Mouse (Mus musculus): ENCODE measurements around the gene Nrsn2. TPM values are rescaled to one million over a fixed set of nuclear protein-coding genes. Genes with fewer than 3 reads are reported as not detected.

Gene Nrsn2
- total and polyA plus RNA-seq, 3 experiments: not detected

GRCm38 (mm10) chr2:152412526-152413157 is 36.2 kb upstream of the Nrsn2 start:
- dilution Hi-C loops (cut with MboI; ENCODE audit: extremely low pct_ligation_motif_present, extremely low pct_unique_long_range_greater_than_20kb, low sequenced_read_pairs): no loop called here
- H3K4me3 ChIP-seq (replicated peaks in 1 of 3; ENCODE audit: low read depth in 2 of 3, low read length in 2 of 3, poor library complexity in 1 of 3): no peak overlapping the region
- H3K79me2 ChIP-seq (replicated peaks; ENCODE audit: control insufficient read depth, extremely low read depth, insufficient read depth, poor library complexity, severe bottlenecking): no peaks in the 10 kb centered on the region
- H3K27ac ChIP-seq (ENCODE audit: insufficient read depth, low read depth): no peak overlapping the region
- DNase-seq (ENCODE audit: extremely low read depth): no peak
- no peak overlapping the region for H3K4me2 ChIP-seq (ENCODE audit: insufficient read depth, low read depth, poor library complexity, severe bottlenecking)
- in situ Hi-C loops (cut with MboI; ENCODE audit: low pct_ligation_motif_present, low pct_unique_long_range_greater_than_20kb, low sequenced_read_pairs): no loop called here
- H3K36me3 ChIP-seq (replicated peaks in 1 of 2; ENCODE audit: control insufficient read depth in 1 of 2, insufficient read depth in 1 of 2, low read length in 1 of 2): no peaks in the 10 kb centered on the region
- peaks cover 20% of the 10 kb centered on the region for H3K27me3 ChIP-seq (replicated peaks)
- no peaks in the 10 kb centered on the region for H3K4me1 ChIP-seq (ENCODE audit: control insufficient read depth in 1 of 2, insufficient read depth in 2 of 2)
- no peak overlapping the region for H3K9ac ChIP-seq (ENCODE audit: insufficient read depth, low read depth)
- peaks cover 30% of the 10 kb centered on the region for H3K9me3 ChIP-seq (replicated peaks; ENCODE audit: low read length)
- TF ChIP-seq BHLHE40 (IDR thresholded peaks at IDR 0.05; ENCODE audit: low read depth, low read length): no peak
- no peak for TF ChIP-seq TBP (conservative IDR thresholded peaks at IDR 0.05; ENCODE audit: low read depth, low read length)
- TF ChIP-seq GABPA (IDR thresholded peaks at IDR 0.05; ENCODE audit: insufficient replicate concordance, low read depth, low read length): no peak
- no peak for TF ChIP-seq JUND (conservative IDR thresholded peaks at IDR 0.05; ENCODE audit: low read depth, low read length)
- TF ChIP-seq PAX5 (IDR thresholded peaks at IDR 0.05; ENCODE audit: low read length): no peak
- no peak for TF ChIP-seq KAT2A (IDR thresholded peaks at IDR 0.05; ENCODE audit: insufficient replicate concordance, low read length)
- no peak for TF ChIP-seq ELF1 (IDR thresholded peaks at IDR 0.05; ENCODE audit: low read depth, low read length)
- TF ChIP-seq ZKSCAN1 (IDR thresholded peaks at IDR 0.05; ENCODE audit: borderline replicate concordance, low read depth, low read length): no peak
- TF ChIP-seq MAZ (IDR thresholded peaks at IDR 0.05; ENCODE audit: low read depth, low read length): no peak
- TF ChIP-seq CHD1 (IDR thresholded peaks at IDR 0.05; ENCODE audit: low read depth, low read length): no peak
- TF ChIP-seq MAX (IDR thresholded peaks at IDR 0.05; ENCODE audit: low read length): no peak
- TF ChIP-seq MEF2A (IDR thresholded peaks at IDR 0.05; ENCODE audit: borderline replicate concordance, low read depth, low read length): no peak
- no peak for TF ChIP-seq NELFE (IDR thresholded peaks at IDR 0.05; ENCODE audit: low read depth, low read length)
- no peak for TF ChIP-seq SMC3 (IDR thresholded peaks at IDR 0.05; ENCODE audit: low read depth, low read length)
- TF ChIP-seq POLR2A (IDR thresholded peaks at IDR 0.05; ENCODE audit: low read depth, low read length): no peak
- TF ChIP-seq CTCF (conservative IDR thresholded peaks at IDR 0.05 in 1 of 2, IDR thresholded peaks at IDR 0.05 in 1 of 2; ENCODE audit: low read depth in 2 of 2, low read length in 2 of 2): no peak
- TF ChIP-seq MAFK (IDR thresholded peaks at IDR 0.05; ENCODE audit: insufficient replicate concordance, low read length): no peak

GRCm38 (mm10) chr2:152411471-152411870 is 35.0 kb upstream of the Nrsn2 start:
- Histone ChIP-seq H3K79me2 (replicated peaks; ENCODE audit: control insufficient read depth, extremely low read depth, insufficient read depth, poor library complexity, severe bottlenecking) (no peaks in the 10 kb centered on the region), H3K9me3 (replicated peaks; ENCODE audit: low read length) (peaks cover 30% of the 10 kb centered on the region), H3K27ac (ENCODE audit: insufficient read depth, low read depth) (no peak overlapping the region), H3K4me2 (ENCODE audit: insufficient read depth, low read depth, poor library complexity, severe bottlenecking) (no peak overlapping the region), H3K9ac (ENCODE audit: insufficient read depth, low read depth) (no peak overlapping the region), H3K27me3 (replicated peaks) (peaks cover 23% of the 10 kb centered on the region), H3K4me1 (ENCODE audit: control insufficient read depth in 1 of 2, insufficient read depth in 2 of 2) (peaks cover 0 to 2% of the 10 kb centered on the region in 2 experiments; a peak in 1 of 4 replicates), H3K4me3 (replicated peaks in 1 of 3; ENCODE audit: low read depth in 2 of 3, low read length in 2 of 3, poor library complexity in 1 of 3) (no peak overlapping the region), H3K36me3 (replicated peaks in 1 of 2; ENCODE audit: control insufficient read depth in 1 of 2, insufficient read depth in 1 of 2, low read length in 1 of 2) (no peaks in the 10 kb centered on the region)
- in situ Hi-C loops (cut with MboI; ENCODE audit: low pct_ligation_motif_present, low pct_unique_long_range_greater_than_20kb, low sequenced_read_pairs) (no loop called here), dilution Hi-C loops (cut with MboI; ENCODE audit: extremely low pct_ligation_motif_present, extremely low pct_unique_long_range_greater_than_20kb, low sequenced_read_pairs) (no loop called here)
- DNase-seq (ENCODE audit: extremely low read depth): no peak
- no peak for TF ChIP-seq ZNF384 (IDR thresholded peaks at IDR 0.05; ENCODE audit: low read depth, low read length)
- no peak for TF ChIP-seq RAD21 (IDR thresholded peaks at IDR 0.05; ENCODE audit: low read depth, low read length)
- no peak for TF ChIP-seq CHD1 (IDR thresholded peaks at IDR 0.05; ENCODE audit: low read depth, low read length)
- no peak for TF ChIP-seq HCFC1 (IDR thresholded peaks at IDR 0.05; ENCODE audit: low read depth, low read length)
- no peak for TF ChIP-seq MAFK (IDR thresholded peaks at IDR 0.05; ENCODE audit: insufficient replicate concordance, low read length)
